Mouse (Mus musculus): ENCODE measurements at regions not wholly inside any gene's neighbourhood (a gene's known extent, or its start where the extent isn't known, plus 50 kb on each side); places are given as distances from the start of the nearest gene placed in this dataset.

DNA sequence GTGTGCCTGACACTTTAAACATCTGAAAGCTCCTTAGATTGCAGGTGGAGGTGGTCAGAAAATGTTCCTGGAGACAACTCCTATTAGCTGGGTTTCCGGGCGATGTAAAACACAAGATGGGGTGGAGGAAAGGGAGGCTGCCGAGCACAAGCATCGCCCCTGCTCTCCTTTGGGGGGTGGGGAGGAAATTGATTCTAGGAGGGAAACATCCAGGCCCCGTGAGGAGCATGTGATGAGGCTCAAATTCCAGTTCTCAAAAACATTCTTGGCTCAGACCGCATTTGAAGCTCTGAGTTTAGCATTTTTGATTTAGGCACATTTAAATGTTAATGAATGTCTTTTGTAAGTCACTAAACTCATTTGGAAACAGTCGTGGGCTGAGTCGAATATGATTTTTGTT lies 105.5 kb downstream of the Rpl14 start:
- TF ChIP-seq CTCF (IDR thresholded peaks at IDR 0.05): no peak
- no peak for TF ChIP-seq EP300 (IDR thresholded peaks at IDR 0.05; ENCODE audit: insufficient read depth, low read depth, low read length)
